Mouse (Mus musculus) liver, postnatal 0 days (tissue): Measurements from ENCODE around the gene Pramel1.

Source experiments
- CTCF ChIP-seq: sonication (generic); IDR thresholded peaks from 2 replicates; pipeline ENCODE4 v1.5.1; 2016; ENCODE audit warnings: antibody characterized with exemption, low read depth
- EP300 ChIP-seq: IDR thresholded peaks from 2 replicates; pipeline ENCODE4 v1.6.1; 2016; ENCODE audit warnings: antibody characterized with exemption, low read depth, mild to moderate bottlenecking

- TF ChIP-seq CTCF (no peak), EP300 (no peak)
Observed at GRCm38 (mm10) chr4:143348678-143349077, 45.5 kb upstream of the Pramel1 start.
